Mouse (Mus musculus): ENCODE results near the gene Cdc27.

The Cdc27 gene

GRCm38 (mm10) chr11:104469371-104469835 lies 81.0 kb downstream of the Cdc27 start:
- peak; percentile 87 for DNase-seq

- DNase-seq: no peak
Observed at GRCm38 (mm10) chr11:104468751-104469268, 81.6 kb downstream of the Cdc27 start, which contains the start of gene Kansl1. TSS of gene Kansl1 (minus strand) at chr11:104468861.

- no peak for DNase-seq
Observed at GRCm38 (mm10) chr11:104467698-104468097, 82.7 kb downstream of the Cdc27 start.

GRCm38 (mm10) chr11:104461551-104461950 lies 88.9 kb downstream of the Cdc27 start:
- no peak for DNase-seq

- DNase-seq: no peak
Observed at GRCm38 (mm10) chr11:104459671-104460070, 90.7 kb downstream of the Cdc27 start.

GRCm38 (mm10) chr11:104458507-104458906 lies 91.9 kb downstream of the Cdc27 start:
- no peak for DNase-seq

Data from kidney, adult 11 months (tissue).